Mouse (Mus musculus): ENCODE measurements around the gene Ubr4.

GRCm38 (mm10) chr4:139493227-139494025, 141.0 kb downstream of the Ubr4 start:
- TF ChIP-seq CTCF (conservative IDR thresholded peaks at IDR 0.05; ENCODE audit: insufficient read depth, insufficient read length, low read depth, low read length) (no peak), POLR2A (IDR thresholded peaks at IDR 0.05; ENCODE audit: low read depth, low read length) (no peak)

Data from kidney, adult 2 months (tissue).